Mouse (Mus musculus) testis, adult 2 months (tissue): ENCODE measurements around the gene Ptrh1.

Source experiments
- CTCF ChIP-seq: fragments of 200-500 bp; IDR thresholded peaks from 2 replicates; pipeline ENCODE4 v1.5.1; 2012; ENCODE audit warnings: low read depth, mild to moderate bottlenecking, inconsistent platforms, low read length, moderate library complexity; ENCODE audit not compliant: control insufficient read depth, insufficient read depth, insufficient replicate concordance
- POLR2A ChIP-seq: fragments of 200-500 bp; IDR thresholded peaks from 2 replicates; pipeline ENCODE4 v1.6.1; 2012; ENCODE audit warnings: low read depth, mild to moderate bottlenecking, inconsistent platforms, low read length, moderate library complexity; ENCODE audit not compliant: control insufficient read depth

- TF ChIP-seq CTCF (no peak), POLR2A (no peak)
Measured at GRCm38 (mm10) chr2:32798251-32798962, 22.8 kb downstream of the Ptrh1 start.
